Mouse (Mus musculus): ENCODE measurements at regions not wholly inside any gene's neighbourhood (a gene's known extent, or its start where the extent isn't known, plus 50 kb on each side); places are given as distances from the start of the nearest gene placed in this dataset.

DNA sequence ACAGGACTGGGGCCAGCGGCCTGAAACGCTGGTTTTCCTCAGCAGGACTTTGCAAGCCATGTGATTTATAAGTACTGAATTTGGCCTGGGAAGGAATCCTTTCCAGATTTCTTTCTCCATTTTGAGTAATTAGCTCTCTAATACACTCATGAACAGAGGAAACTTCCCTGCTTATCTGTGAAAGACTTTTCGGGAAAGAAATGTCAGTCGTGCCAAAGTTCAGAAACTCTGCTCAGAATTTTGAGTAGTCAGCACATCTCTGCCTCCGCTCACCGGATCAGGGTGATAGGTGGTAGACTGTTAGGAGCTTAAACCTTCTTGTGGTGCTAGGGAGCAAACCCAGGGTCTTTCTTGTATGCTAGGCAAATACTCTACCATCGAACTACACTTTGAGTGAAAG, 67.0 kb upstream of the Arhgap32 start:
- TF ChIP-seq CTCF (IDR thresholded peaks at IDR 0.05; ENCODE audit: low read depth) = no peak
- TF ChIP-seq EP300 (IDR thresholded peaks at IDR 0.05; ENCODE audit: low read depth) = no peak
